Mouse (Mus musculus): Measurements from ENCODE around the gene Snrk. TPM values are rescaled to one million over a fixed set of nuclear protein-coding genes. Genes with fewer than 3 reads are reported as not detected.

The Snrk gene
- total and polyA plus RNA-seq, 3 experiments, result 9.1 to 446 (median 10.7) TPM

DNA sequence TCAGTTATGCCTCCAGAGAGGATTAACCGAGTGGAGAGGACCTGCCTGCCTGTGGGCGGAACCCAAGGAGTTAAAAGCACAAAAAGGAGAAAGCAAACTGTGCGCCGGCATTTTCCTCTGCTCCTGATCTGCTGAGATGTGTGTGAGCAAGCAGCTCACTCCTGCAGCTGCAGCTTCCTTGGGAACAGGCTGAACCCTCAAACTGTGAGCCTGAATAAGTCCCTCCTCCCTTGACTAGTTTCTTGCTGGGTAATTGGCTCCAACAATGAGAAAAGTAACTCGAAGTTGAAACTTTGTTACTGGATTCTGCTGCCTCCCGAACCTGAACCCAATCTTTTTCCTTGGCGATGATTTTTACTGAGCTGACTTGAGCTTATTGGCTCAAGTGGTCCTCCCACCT is 25.9 kb upstream of the Snrk start:
- H3K79me2 ChIP-seq (ENCODE audit: control insufficient read depth, insufficient read depth, low read length, poor library complexity), result no peaks in the 10 kb centered on the region
- H3K36me3 ChIP-seq (ENCODE audit: control insufficient read depth in 1 of 2, insufficient read depth in 2 of 2, low read length in 2 of 2), result no peaks in the 10 kb centered on the region
- no peak for TF ChIP-seq JUND (IDR thresholded peaks at IDR 0.05; ENCODE audit: low read depth, low read length)
- H3K27ac ChIP-seq (ENCODE audit: control insufficient read depth, low read depth, low read length), result no peak overlapping the region
- DNase-seq (ENCODE audit: low read depth, low spot score), result no peak
- H3K4me1 ChIP-seq (ENCODE audit: control insufficient read depth in 1 of 2, insufficient read depth in 2 of 2, low read length in 2 of 2), result no peaks in the 10 kb centered on the region
- H3K27me3 ChIP-seq (ENCODE audit: control insufficient read depth in 1 of 2, insufficient read depth in 2 of 2, low read length in 2 of 2), result no peaks in the 10 kb centered on the region
- H3K9ac ChIP-seq (ENCODE audit: control insufficient read depth, low read depth, low read length, poor library complexity, severe bottlenecking), result no peak overlapping the region
- no peak overlapping the region for H3K4me3 ChIP-seq (ENCODE audit: control insufficient read depth in 1 of 2, insufficient read depth in 1 of 2, low read depth in 2 of 2, low read length in 2 of 2)
- no peaks in the 10 kb centered on the region for H3K9me3 ChIP-seq (replicated peaks; ENCODE audit: insufficient read depth, low read length)

GRCm38 (mm10) chr9:122091782-122092228 is 25.3 kb upstream of the Snrk start:
- Histone ChIP-seq H3K4me3 (ENCODE audit: control insufficient read depth in 1 of 2, insufficient read depth in 1 of 2, low read depth in 2 of 2, low read length in 2 of 2) (no peak overlapping the region), H3K36me3 (ENCODE audit: control insufficient read depth in 1 of 2, insufficient read depth in 2 of 2, low read length in 2 of 2) (no peaks in the 10 kb centered on the region; a peak in 1 of 4 replicates), H3K27ac (ENCODE audit: control insufficient read depth, low read depth, low read length) (no peak overlapping the region), H3K79me2 (ENCODE audit: control insufficient read depth, insufficient read depth, low read length, poor library complexity) (no peaks in the 10 kb centered on the region), H3K9ac (ENCODE audit: control insufficient read depth, low read depth, low read length, poor library complexity, severe bottlenecking) (no peak overlapping the region), H3K27me3 (ENCODE audit: control insufficient read depth in 1 of 2, insufficient read depth in 2 of 2, low read length in 2 of 2) (no peaks in the 10 kb centered on the region), H3K4me1 (ENCODE audit: control insufficient read depth in 1 of 2, insufficient read depth in 2 of 2, low read length in 2 of 2) (peaks cover 0 to under 1% of the 10 kb centered on the region in 2 experiments; a peak in 2 of 4 replicates), H3K9me3 (replicated peaks; ENCODE audit: insufficient read depth, low read length) (no peaks in the 10 kb centered on the region)
- TF ChIP-seq USF1 (IDR thresholded peaks at IDR 0.05; ENCODE audit: low read depth, low read length) (no peak), SIN3A (IDR thresholded peaks at IDR 0.05; ENCODE audit: low read length) (no peak), ELF1 (IDR thresholded peaks at IDR 0.05; ENCODE audit: low read depth, low read length) (no peak), GATA1 (IDR thresholded peaks at IDR 0.05; ENCODE audit: low read depth, low read length) (no peak), RCOR1 (IDR thresholded peaks at IDR 0.05; ENCODE audit: low read depth, low read length) (no peak), MAZ (IDR thresholded peaks at IDR 0.05; ENCODE audit: low read depth, low read length) (no peak), GABPA (IDR thresholded peaks at IDR 0.05; ENCODE audit: low read depth, low read length) (no peak), CHD1 (IDR thresholded peaks at IDR 0.05; ENCODE audit: low read depth, low read length) (no peak)
- no peak for DNase-seq (ENCODE audit: low read depth, low spot score)

DNA sequence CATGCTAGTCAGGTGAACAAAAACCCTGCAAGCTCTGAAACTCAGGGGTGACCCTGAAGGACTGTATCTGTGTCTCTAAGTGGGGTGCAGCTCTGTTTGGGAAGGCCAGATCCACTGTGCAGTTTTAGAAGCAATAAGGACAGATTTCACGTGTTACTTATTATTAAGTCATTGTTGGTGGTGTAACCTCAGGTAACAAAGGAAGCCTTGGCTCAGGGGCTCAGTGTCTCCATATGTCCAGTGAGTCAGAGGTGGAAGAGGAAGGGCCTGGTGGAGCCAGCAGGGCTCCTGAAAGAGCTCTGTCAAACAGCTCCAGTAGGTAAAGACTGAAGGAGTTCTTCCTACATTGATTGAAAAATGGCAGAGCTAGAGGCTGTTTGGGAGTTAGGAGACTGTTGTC is 22.9 kb upstream of the Snrk start:
- H3K9me3 ChIP-seq (replicated peaks; ENCODE audit: insufficient read depth, low read length), result no peaks in the 10 kb centered on the region
- no peak overlapping the region for H3K9ac ChIP-seq (ENCODE audit: control insufficient read depth, low read depth, low read length, poor library complexity, severe bottlenecking)
- no peaks in the 10 kb centered on the region for H3K79me2 ChIP-seq (ENCODE audit: control insufficient read depth, insufficient read depth, low read length, poor library complexity)
- H3K27ac ChIP-seq (ENCODE audit: control insufficient read depth, low read depth, low read length), result no peak overlapping the region
- no peak overlapping the region for H3K4me3 ChIP-seq (ENCODE audit: control insufficient read depth in 1 of 2, insufficient read depth in 1 of 2, low read depth in 2 of 2, low read length in 2 of 2)
- DNase-seq (ENCODE audit: low read depth, low spot score), result no peak
- peaks cover 0 to 6% of the 10 kb centered on the region in 2 experiments; a peak in 2 of 4 replicates for H3K36me3 ChIP-seq (ENCODE audit: control insufficient read depth in 1 of 2, insufficient read depth in 2 of 2, low read length in 2 of 2)
- TF ChIP-seq CHD1 (IDR thresholded peaks at IDR 0.05; ENCODE audit: low read depth, low read length), result no peak
- TF ChIP-seq BHLHE40 (IDR thresholded peaks at IDR 0.05; ENCODE audit: borderline replicate concordance, low read depth, low read length), result no peak
- TF ChIP-seq ZC3H11A (IDR thresholded peaks at IDR 0.05; ENCODE audit: low read depth, low read length), result no peak
- TF ChIP-seq EP300 (IDR thresholded peaks at IDR 0.05; ENCODE audit: low read depth in 1 of 2, low read length in 2 of 2), result no peak
- TF ChIP-seq KAT2A (conservative IDR thresholded peaks at IDR 0.05; ENCODE audit: low read depth, low read length), result no peak
- no peak for TF ChIP-seq UBTF (IDR thresholded peaks at IDR 0.05; ENCODE audit: borderline replicate concordance, insufficient read depth, low read depth, low read length)
- no peak for TF ChIP-seq CTCF (IDR thresholded peaks at IDR 0.05 in 2 of 3, conservative IDR thresholded peaks at IDR 0.05 in 1 of 3; ENCODE audit: control insufficient read depth in 1 of 3, insufficient read depth in 1 of 3, low read depth in 2 of 3, low read length in 3 of 3, poor library complexity in 1 of 3, severe bottlenecking in 1 of 3)
- TF ChIP-seq GABPA (IDR thresholded peaks at IDR 0.05; ENCODE audit: low read depth, low read length), result no peak
- TF ChIP-seq CHD2 (IDR thresholded peaks at IDR 0.05; ENCODE audit: low read length), result no peak
- TF ChIP-seq POLR2AphosphoS2 (IDR thresholded peaks at IDR 0.05; ENCODE audit: low read length), result no peak
- no peaks in the 10 kb centered on the region for H3K27me3 ChIP-seq (ENCODE audit: control insufficient read depth in 1 of 2, insufficient read depth in 2 of 2, low read length in 2 of 2)
- H3K4me1 ChIP-seq (ENCODE audit: control insufficient read depth in 1 of 2, insufficient read depth in 2 of 2, low read length in 2 of 2), result peaks cover 2 to 11% of the 10 kb centered on the region in 2 experiments; a peak in 3 of 4 replicates
